Mouse (Mus musculus) granulocyte monocyte progenitor cell, adult 5-6 weeks (primary cell): ENCODE data around the gene Ism2. TPM values are rescaled to one million over a fixed set of nuclear protein-coding genes. Genes with fewer than 3 reads are reported as not detected.
"Not testable (repeated sequence)": the region's sequence is repeated elsewhere in the genome, so short reads cannot be mapped to it uniquely, and the experiment has no call there.

Experiments used
- ATAC-seq: replicated peaks from 2 replicates; pipeline ENCODE4 v1.8.0; 2016; ENCODE audit warnings: mild to moderate bottlenecking, moderate TSS enrichment, inconsistent platforms; ENCODE audit not compliant: poor library complexity, severe bottlenecking
- total RNA-seq, 2 experiments: library from RNA; stranded (forward) in 1 of 2; stranded (reverse) in 1 of 2; fragments of 200-712, 200-1000 nt in 1 of 2; fragments of >200 nt in 1 of 2; fragmentation: Nextera tagmentation in 1 of 2; gene quantifications; 2 replicates each; pipeline ENCODE4 v1.2.3; 2014 to 2017

Ism2 gene
- total RNA-seq, 2 experiments from 2014 or later = not detected

DNA sequence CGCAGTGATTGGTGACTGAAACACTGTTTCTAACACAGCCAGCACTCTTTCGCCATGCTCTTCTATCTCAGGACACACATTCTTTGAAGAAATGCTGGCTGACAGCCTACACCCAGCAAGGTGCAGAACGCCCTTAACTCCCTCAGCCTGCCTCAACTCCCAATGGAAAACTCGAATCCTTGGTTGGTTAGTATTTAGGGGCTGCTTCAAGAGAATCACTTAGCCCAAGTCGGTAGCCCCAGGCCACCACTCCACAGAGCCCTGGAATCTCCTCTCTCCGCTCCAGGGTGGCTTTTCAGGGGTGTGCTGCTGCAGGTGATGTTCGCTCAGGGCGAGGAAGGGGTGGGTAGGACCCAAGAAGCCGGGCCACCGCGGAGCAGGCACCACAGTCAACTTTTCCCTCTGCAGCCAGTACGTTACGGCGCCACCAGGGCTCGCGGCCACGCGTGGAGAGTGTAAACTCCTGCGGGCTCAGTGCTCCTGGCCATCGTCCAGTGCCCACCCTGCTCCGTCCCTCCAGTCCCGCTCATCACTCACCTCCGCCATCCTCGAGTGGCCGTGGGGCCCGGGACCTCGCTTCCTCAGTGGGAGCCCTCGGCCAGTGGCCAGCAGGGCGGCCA lies 358 bp downstream of the Ism2 start:
- peak; percentile 38 for ATAC-seq

DNA sequence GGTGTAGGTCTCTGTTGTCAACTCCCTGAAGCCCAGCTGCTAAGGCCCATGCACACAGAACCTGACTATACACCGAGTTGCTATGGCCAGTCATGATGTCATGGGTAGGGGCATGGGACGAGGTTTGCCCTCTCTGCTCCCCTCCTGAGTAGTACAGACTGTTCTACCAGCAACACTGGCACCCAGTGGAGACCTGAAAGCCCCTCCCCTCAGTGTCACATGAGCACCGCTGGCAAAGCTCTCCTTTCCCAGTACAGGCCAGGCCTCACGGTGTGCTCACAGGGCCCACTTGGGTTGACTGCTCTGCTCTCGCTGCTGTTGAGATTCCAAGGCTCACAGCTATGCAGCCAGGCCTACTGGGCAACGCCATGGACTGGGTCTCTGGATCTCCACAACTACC lies 5.6 kb downstream of the Ism2 start:
- ATAC-seq = no peak

DNA sequence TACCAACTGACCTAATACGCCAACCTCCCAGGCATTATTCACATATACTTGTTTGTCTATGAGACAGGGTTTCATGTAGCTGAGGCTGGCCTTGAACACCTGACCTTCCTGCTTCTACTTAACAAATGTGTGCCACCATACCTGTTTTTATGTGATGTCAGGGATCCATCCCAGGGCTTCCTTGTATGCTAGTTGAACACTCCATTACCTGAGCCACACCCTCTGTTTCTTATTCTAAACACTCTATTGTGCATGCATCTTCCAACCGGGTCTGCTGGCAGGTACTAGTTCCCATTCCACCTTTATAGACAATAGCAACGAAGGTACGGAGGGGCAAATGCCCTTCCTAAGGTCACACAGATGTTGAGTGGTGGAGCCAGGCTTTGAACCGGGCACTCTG lies 10.4 kb downstream of the Ism2 start:
- no peak for ATAC-seq

DNA sequence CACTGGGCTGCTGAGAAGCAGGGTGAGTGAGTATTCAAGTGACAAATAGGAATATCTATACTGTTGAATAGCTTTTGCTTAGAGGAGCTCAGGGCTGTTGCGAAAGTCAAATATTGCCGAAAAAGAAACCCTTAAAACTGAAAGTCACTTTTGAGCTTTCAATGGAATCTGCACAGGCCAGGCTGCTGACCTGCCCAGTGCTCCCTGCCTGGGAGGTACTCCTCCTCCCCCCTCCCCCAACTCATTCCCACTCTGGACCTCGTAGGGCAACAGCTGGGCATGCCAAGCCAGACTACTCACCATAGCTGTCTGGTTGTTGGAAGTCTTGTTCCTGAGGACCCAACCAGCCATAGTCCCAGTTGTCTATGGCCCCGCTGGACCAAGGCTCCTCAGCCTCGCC lies 14.8 kb downstream of the Ism2 start:
- ATAC-seq = peak; percentile 50; the same call in 1 of the 2 replicates

DNA sequence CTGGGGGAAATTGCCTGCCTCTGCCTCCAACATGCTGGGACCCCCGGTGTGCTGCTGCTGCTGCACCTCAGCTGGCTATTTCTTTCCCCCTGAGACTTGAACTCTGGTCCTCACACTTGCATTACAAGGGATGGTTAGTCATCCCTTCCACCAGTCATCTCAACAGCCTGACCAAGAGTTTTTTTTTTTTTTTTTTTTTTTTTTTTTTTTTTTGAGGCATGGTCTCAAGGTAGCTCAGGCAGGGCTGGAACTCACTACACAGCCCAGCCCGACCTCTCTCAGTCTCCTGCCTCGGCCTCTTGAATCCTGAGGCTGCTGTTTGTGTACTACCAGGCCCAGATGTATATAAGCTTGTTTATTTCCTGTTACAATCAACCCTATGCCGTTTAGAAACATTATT lies 15.2 kb downstream of the Ism2 start:
- ATAC-seq = no peak

DNA sequence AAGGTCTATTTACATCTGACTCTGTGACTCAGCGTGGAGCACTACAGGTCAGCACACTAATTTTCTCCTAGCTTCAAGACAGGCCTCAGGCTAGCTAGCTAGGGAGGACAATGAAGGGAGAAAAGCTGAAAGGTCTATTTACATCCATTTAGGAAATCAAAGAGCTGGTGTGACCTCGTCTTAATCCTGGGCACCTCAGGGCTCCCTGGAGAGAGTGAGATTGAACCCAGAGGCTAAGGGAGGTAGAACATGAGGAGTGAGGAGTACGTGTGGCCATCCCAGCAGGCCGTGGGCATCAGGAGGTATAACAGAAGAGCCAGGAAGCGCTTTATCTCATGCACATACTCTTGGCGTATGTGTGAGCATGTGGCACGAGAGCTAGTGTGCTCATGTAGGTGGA lies 15.8 kb downstream of the Ism2 start:
- ATAC-seq = no peak

DNA sequence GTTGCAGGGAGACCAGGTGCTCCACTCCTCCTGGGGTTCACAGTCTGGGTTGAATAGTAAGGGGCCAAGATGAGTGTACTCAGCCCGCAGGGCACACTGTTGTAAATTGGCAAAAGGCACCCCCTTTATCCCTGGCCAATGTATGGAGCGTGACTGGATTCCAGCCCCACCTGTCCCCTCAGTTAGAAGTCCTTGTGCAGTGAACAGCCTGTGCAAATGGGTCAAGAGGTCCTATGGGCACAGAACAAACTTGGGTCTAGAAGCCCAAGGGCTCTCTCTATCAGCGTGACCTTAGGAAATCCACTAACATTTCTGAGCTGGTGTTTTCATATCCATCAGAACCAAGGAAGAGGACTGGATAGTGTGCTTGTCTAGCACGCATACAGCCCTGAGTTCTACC lies 16.8 kb downstream of the Ism2 start:
- no peak for ATAC-seq

DNA sequence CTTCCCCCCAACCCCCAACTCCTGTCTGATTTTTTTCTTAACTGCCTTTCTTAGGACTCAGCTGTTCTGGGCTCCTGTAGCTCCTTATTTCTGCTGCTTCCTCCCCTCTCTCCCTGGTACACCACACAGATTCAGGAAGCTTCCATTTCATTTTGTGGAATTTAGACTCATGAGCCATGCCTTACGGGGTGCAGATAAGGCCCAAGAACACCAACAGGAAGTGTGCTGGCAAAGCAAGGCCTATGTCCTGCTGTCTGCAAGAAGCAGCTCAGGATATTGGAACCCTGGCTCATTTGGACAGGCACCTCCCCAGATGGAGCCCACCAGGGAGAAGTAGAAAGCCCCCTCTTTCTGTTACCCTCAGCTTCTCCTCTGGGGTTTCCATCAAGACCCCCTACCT lies 17.7 kb downstream of the Ism2 start:
- ATAC-seq = no peak

DNA sequence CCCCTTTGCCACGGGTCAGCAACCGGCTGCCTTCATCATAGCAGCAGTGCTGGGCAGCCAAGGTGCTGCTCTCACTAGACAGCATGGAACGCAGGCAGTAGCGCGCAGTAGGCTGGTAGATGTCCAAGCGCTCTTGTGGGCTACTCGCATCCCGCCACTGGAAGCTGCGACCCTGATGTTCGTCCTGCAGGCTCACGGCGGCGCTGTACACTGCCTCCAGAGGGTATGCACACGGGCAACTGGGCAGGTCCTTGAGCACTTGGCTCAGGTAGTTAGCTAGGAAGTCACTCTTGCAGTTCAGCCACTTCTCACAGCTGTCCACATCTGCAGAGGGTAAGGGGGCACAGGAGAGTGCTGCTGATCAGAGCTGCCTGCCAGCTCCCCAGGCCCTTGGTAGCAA lies 19.6 kb downstream of the Ism2 start:
- ATAC-seq = no peak

DNA sequence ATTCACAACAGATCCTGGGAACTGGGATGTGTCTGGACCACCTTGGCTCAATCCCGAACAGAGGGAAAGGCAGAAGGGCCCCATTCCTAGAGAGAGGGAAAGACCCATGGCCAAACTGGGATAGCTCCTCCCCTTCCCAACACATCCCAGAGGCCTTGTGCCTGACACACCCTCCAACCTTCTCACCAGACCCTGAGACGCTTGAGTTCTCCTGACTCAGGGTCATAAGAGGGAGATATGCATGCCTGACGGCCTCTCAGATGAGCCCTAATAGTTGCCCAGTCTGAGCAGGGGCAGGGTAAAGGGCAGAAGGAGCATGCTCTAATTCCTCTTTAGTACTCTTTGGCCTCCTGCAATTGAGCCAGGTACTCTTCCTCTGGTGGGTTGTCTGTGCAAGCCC lies 20.2 kb downstream of the Ism2 start:
- ATAC-seq = no peak

DNA sequence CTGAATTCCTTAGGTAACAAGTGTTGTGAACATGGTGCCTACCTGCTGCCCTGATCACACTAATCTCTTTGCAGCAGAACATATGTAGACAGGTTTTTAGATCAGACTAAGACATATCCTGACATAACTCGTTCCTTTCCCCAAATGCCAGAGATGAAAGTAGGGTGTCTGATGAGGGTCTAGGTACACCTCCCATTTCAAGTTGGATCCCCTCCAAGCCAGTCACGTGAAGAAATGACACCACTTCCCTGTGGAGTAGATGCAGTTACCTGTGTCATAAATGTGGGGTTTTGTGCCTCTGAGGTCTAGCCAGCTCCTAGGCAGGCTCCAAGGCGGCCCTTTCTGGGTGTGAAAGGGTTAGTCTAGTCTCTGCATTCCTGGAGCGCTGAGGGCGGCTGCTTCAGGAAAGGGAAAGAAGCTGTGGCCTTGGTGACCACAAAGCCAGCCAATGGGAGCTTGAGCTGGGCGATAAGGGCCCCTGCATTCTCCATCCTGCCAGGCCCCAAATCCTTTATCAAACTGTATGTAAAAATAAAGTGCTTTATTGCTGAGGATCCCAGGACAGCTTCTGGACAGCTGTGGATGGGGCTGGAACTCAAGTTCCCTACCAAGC lies 21.3 kb downstream of the Ism2 start:
- no peak for ATAC-seq

DNA sequence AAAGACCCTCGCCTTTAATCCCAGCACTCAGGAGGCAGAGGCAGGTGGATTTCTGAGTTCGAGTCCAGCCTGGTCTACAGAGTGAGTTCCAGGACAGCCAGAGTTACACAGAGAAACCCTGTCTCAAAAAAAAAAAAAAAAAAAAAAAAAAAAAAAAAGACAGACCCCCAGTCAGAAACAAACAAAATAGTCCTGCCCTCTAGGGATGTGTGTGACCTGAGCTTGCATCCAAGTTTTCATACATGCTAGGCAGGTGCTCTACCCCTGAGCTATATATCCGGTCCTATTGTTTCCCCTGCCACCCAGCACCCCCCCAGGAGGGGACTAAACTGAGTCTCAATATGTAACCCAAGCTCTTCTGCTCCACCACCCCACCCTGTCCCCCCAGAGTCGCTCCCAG lies 22.3 kb downstream of the Ism2 start:
- ATAC-seq = not testable (repeated sequence)

DNA sequence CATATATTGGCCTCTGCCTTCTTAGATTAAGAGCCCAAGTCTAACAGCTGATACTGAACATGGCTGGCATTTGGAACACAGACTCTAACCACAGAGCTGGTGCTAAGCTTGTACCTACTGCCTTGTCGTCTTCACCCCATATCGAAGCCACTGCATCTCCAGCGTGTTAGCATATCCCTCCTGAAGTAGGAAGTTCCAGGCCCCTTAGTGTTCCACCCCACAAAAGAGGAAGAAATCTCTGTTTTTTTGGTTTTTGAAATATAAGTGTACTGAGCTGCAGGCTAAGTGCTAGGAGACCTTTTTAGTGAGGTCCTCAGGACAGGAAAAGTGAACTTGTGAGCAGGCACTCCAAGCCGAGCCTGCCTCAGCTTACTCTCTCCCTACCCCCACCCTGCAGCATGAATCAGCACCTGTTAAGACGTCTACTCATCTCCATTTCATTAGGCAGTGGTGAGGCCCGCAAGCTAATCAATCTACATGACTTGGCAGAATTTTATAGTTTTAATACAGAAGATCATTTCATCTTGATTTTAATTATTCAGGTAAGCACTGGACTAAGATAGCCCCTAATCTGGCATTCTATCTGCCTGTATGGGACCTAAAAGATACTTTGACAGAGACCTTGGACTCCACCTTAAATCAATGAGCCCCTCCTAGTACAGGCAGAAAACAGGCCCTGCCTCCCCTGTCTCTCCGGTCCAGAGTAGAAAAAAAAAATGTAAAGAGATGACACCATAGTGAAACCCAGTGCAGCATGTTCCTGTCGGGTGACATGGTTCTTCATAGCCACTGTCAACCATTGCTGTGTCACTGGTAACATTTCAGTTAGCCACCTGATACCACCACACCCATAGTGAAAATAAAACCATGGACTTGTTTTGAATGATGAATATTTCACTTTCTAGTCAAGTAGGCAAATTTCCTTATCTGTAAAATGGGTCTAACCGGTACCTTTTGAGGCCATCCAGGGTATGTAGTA lies 24.4 kb downstream of the Ism2 start:
- ATAC-seq = peak; percentile 48

DNA sequence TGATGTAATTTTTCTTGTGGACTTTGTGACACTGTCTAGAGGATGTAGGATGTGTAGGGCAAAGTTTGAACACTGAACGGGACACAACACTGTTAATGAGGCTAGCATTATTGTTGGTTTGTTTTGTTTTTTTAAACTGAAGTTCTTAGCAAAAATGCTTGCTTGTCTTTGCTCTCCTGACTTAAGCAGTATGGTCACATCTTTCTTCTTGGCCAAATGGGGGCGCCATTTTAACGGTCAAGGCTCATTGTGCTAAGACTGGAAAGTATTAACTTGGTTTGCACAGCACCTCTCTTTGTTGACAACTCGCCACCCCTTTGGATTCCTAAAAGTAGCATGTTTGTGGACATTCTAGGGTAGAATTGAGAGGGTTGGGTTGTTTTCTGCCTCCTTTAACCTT lies 31.8 kb downstream of the Ism2 start:
- no peak for ATAC-seq

DNA sequence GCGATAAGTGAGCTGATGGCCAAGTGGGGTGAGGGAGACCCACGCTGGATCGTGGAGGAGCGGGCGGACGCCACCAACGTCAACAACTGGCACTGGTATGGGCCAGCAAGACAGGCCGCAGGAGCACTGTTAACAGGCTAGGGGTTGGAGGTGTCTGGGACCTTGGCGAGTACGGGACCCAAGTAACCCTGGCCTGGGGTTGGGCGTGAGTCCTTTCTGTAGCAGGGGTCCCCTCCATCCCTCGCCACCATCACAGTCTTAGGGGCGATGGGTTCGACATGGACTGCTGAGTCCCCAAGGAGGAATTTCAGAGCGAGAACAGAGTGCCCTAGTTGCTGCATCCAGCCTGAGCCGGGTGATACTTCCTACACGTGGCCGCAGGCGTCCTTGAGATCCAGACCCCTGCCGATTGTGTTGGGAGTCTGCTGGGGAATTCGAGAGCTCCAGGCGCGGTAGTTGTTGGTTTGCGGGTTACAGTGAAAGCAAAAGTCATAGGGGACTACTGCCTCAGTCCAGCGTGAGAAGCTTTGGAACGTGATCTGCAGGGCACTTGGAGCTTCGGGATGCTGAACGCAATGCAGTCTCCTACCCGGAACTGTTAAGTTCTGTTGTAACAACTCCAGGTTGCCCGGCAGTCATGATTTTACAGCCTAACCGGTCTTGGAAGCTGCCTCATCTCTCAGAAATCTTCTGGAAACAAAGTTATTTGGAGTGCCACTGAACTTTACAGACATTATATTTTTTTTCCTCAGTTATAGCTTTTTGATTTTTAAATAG lies 32.5 kb downstream of the Ism2 start:
- peak; percentile 31 for ATAC-seq

DNA sequence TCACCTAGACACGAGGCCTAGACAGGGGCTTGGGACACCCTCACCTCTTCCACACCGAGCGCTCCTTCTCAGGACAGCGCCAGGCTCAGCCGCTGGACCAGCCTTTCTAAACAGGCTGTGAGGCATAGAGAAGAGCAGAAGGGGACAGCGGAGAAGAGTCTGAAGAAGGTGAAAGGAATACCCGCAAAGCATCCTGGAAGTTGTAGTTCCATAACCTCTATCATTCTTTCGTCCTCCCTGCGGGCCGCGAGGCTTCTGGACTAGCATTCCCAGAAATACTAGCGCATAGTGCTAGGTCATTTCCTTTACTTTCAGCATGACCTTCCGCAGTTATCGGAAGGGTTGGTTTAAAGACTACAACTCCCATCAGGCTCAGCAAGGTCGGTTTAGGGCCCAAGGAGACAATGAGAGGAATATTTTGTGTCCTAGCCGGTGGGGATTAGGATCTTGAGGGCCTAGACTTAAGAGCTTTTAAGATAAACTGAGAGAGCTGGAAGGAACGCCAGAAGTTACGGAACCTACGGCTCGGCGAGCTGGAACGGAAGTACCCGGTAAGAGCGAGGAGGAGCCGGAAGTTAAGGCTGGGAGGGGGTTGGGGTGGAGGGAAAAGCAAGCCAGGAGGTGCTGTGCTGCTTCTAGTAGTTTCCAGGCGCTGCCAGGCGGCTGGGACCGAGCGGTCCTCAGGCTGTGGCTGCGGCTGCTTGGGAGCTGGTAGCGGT lies 33.2 kb downstream of the Ism2 start, which contains the start of the genes Vipas39 and Ahsa1:
Gene Vipas39, minus strand, starts transcription at position 149 of the 719 bp plus-strand sequence.
Gene Ahsa1, plus strand, starts transcription at position 372 of the 719 bp plus-strand sequence.
- peak; percentile 88 for ATAC-seq

DNA sequence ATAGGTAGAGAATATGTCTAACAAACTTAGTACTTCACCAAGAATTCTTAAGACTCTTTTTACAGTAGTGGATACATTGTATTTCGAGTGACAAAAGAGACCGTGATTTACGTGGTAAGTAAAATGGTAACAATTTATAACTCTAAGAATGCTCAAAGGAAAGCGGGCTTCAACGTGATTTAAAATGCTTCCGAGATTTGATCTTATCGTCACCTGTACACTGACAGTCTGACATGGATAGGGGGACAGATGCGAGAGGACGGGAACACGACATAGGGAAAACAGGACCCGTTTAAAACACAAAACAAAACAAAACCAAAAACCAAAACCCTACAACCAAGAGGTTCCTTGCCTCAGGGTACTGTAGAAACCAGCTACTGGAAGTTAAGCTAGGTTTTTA lies 34.1 kb downstream of the Ism2 start:
- no peak for ATAC-seq

DNA sequence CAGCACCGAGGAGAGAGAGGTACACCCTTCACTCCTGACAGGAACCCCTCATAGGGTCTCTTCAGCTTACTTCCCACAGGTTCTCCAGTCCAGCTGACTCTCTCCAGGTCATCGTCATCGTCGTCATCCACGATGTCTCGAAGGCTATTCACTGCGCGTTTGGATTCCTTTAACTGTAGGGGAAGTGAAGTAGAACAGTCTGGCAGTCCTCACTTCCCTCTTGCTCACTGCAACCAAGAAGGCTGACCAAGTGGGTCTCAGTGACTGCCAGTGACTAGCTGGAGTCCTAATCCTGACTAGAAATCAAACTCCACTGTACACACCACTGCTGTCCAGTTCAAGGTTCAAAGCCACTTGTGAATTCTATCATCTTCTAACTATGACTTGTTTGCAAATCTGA lies 38.9 kb downstream of the Ism2 start:
- ATAC-seq = peak; percentile 62

DNA sequence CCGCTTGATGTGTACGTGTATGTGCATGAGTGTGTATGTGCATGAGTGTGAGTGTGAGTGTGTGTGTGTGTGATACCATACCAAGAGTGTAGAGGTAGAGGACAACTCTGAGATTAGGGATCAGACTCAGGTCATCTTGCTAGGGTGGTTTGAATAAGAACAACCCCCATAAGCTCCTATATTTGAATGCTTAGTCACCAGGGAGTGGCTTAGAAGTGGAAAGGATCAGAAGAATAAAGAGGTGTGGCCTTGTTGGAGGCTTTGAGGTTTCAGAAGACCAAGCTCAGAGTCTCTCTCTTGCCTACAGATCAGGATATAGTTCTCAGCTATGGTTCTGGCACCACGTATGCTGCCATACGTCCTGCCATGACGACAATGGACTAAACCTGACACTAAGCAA lies 42.9 kb downstream of the Ism2 start:
- ATAC-seq = no peak

DNA sequence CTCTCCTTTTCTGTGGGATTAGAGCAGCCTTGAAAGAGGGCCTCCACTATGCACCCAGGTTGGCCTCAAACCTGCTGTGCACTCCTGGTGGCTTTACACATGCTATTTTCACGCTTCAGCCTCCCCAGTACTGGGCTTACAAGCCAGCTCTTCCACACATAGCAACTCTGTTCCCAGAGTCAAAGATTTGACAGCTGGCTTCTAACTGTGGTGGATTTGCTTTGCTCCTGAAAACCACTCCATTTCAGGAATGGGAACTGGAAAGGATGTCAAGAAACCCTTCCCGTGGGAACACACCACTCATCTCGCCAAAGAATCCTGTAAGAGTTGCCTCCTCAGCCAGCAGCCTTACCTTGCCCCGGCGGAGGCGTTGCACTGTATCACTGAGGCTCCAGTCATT lies 45.6 kb downstream of the Ism2 start:
- ATAC-seq = no peak
